Mouse (Mus musculus) E14TG2a.4 (cell line): ENCODE results near the gene Mettl7a1.

Source experiments
- CTCF ChIP-seq: conservative IDR thresholded peaks from 2 replicates; pipeline ENCODE4 v1.5.1; 2014; ENCODE audit warnings: low read length
- NANOG ChIP-seq: IDR thresholded peaks from 2 replicates; pipeline ENCODE4 v1.6.1; 2014; ENCODE audit warnings: borderline replicate concordance, low read length, mixed read lengths
- POU5F1 ChIP-seq: IDR thresholded peaks from 2 replicates; pipeline ENCODE4 v1.6.1; 2014; ENCODE audit warnings: low read length, borderline replicate concordance

DNA sequence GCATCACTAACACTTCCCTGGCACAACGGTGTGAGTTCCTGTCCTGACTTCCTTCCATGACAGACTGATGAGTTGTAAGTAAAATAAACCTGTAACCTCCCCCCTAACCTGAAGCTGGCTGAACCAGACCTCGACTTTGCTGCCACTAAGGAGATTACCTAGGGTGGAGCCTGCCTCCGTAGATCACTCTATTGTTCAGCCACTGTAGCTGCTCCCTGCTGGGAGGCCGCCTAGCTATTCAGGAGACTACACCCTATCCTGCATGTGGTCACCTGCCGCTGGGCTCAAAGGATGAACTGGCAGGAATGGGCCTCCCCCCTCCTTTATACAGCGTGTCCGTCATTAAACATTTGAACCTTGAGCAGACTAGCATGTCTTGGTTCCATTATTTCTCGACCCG is 34.2 kb upstream of the Mettl7a1 start:
- TF ChIP-seq CTCF (no peak), POU5F1 (no peak), NANOG (peak; percentile 62; the same call in 1 of the 2 replicates)
